ENCODE assay signal across 8 mouse cellular contexts in genomic region chr4:82512335-82512734, GRCm38 (mm10).
A peak's percentile ranks its signal among the peaks of the same experiment; 100 is the strongest.
DNase-seq lines count a peak whose midpoint lies in the region; ATAC-seq and TF ChIP-seq lines count a peak whose summit lies in the region.

No protein-coding gene starts in this region.

- peak overlapping the region; percentile 95 for H3K4me2 ChIP-seq in hindbrain, embryonic 12.5 days (replicated peaks)
- H3K4me2 ChIP-seq in liver, embryonic 16.5 days (ENCODE audit: low read depth, low read length) = peak overlapping the region; percentile 60

- no peaks in the 10 kb centered on the region for H3K36me3 ChIP-seq in hindbrain, embryonic 12.5 days
- no peaks in the 10 kb centered on the region for H3K36me3 ChIP-seq in liver, embryonic 16.5 days (ENCODE audit: control insufficient read depth, insufficient read depth)

- no peaks in the 10 kb centered on the region for H3K27me3 ChIP-seq in cerebellum, adult 2 months (ENCODE audit: control insufficient read depth, insufficient read depth, low read length)
- no peaks in the 10 kb centered on the region for H3K27me3 ChIP-seq in hindbrain, embryonic 12.5 days
- peaks cover 48% of the 10 kb centered on the region for H3K27me3 ChIP-seq in liver, embryonic 16.5 days (ENCODE audit: control insufficient read depth, insufficient read depth, low read depth, low read length)

- TF ChIP-seq CTCF in cerebellum, adult 2 months (IDR thresholded peaks at IDR 0.05; ENCODE audit: borderline replicate concordance, insufficient read depth, low read depth, low read length) = no peak
- TF ChIP-seq CTCF in cortical plate, adult 2 months (IDR thresholded peaks at IDR 0.05; ENCODE audit: extremely low read depth, insufficient read depth, low read length) = no peak

- no peak for ATAC-seq in hindbrain, embryonic 12.5 days (ENCODE audit: low FRiP score)
- no peak for ATAC-seq in liver, embryonic 16.5 days (ENCODE audit: low read depth)

- H3K9ac ChIP-seq in hindbrain, embryonic 12.5 days = peak overlapping the region; percentile 65
- H3K9ac ChIP-seq in liver, embryonic 16.5 days (ENCODE audit: low read depth, low read length) = no peak overlapping the region

- TF ChIP-seq POLR2A in cerebellum, adult 2 months (IDR thresholded peaks at IDR 0.05; ENCODE audit: borderline replicate concordance, insufficient read depth, low read length) = no peak
- TF ChIP-seq POLR2A in cortical plate, adult 2 months (IDR thresholded peaks at IDR 0.05; ENCODE audit: extremely low read depth, insufficient read depth, low read length) = no peak

- WGBS in cerebellum, adult 2 months = 2% methylated on average over 13 of the region's 13 CpGs
- under 1% methylated on average over 13 of the region's 13 CpGs for WGBS in hindbrain, embryonic 12.5 days
- 2% methylated on average over 13 of the region's 13 CpGs for WGBS in liver, embryonic 16.5 days (ENCODE audit: insufficient replicate concordance)

- no peaks in the 10 kb centered on the region for H3K9me3 ChIP-seq in hindbrain, embryonic 12.5 days (replicated peaks)
- no peaks in the 10 kb centered on the region for H3K9me3 ChIP-seq in liver, embryonic 16.5 days (replicated peaks; ENCODE audit: control insufficient read depth, low read length)

- H3K4me1 ChIP-seq in cerebellum, adult 2 months (ENCODE audit: control insufficient read depth, insufficient read depth, low read length) = peaks cover 2% of the 10 kb centered on the region; the same call in 1 of the 2 replicates
- H3K4me1 ChIP-seq in cortical plate, adult 2 months (ENCODE audit: control insufficient read depth, insufficient read depth, low read length) = no peaks in the 10 kb centered on the region
- peaks cover 34% of the 10 kb centered on the region for H3K4me1 ChIP-seq in hindbrain, embryonic 12.5 days
- H3K4me1 ChIP-seq in liver, embryonic 16.5 days (ENCODE audit: control insufficient read depth, low read depth, low read length) = no peaks in the 10 kb centered on the region; the same call in 1 of the 2 replicates

- DNase-seq in cerebellum, adult 2 months = peak in 1 of 2 experiments; percentile 52
- DNase-seq in cerebellum, postnatal 36 days = no peak
- no peak for DNase-seq in frontal cortex, postnatal 25 days (ENCODE audit: low spot score in 2 of 2)
- DNase-seq in ovary, postnatal 36 days (ENCODE audit: low spot score) = no peak
- no peak for DNase-seq in urinary bladder, adult 18-20 months (ENCODE audit: low spot score in 2 of 2)

- H3K27ac ChIP-seq in cerebellum, adult 2 months (ENCODE audit: insufficient read depth, low read length) = peak overlapping the region; percentile 96
- peak overlapping the region; percentile 86; the same call in 1 of the 2 replicates for H3K27ac ChIP-seq in cortical plate, adult 2 months (ENCODE audit: insufficient read depth, low read length)
- H3K27ac ChIP-seq in hindbrain, embryonic 12.5 days = peak overlapping the region; percentile 91
- peak overlapping the region; percentile 80 for H3K27ac ChIP-seq in liver, embryonic 16.5 days (ENCODE audit: low read length)

- H3K4me3 ChIP-seq in cerebellum, adult 2 months (replicated peaks; ENCODE audit: insufficient read depth, low read depth, low read length) = peak overlapping the region; percentile 78
- peak overlapping the region; percentile 77 for H3K4me3 ChIP-seq in cortical plate, adult 2 months (ENCODE audit: insufficient read depth, low read length)
- H3K4me3 ChIP-seq in hindbrain, embryonic 12.5 days = peak overlapping the region; percentile 48
- peak overlapping the region; percentile 55 for H3K4me3 ChIP-seq in liver, embryonic 16.5 days (ENCODE audit: low read depth, low read length)
